Mouse (Mus musculus) CD8-positive naive resting alpha-beta T cell, adult 2 months (primary cell): Measurements from ENCODE around the gene Cdkl2.
A peak's percentile ranks its signal among the peaks of the same experiment; 100 is the strongest.

Source experiments
- DNase-seq, 2 experiments: peaks; one replicate each; pipeline ENCODE4 v3.0.0; 2022; ENCODE audit warnings: low read depth in 2 of 2, low spot score in 2 of 2

The Cdkl2 gene

GRCm38 (mm10) chr5:91994546-91994945 lies 49.1 kb downstream of the Cdkl2 start:
- no peak for DNase-seq

DNA sequence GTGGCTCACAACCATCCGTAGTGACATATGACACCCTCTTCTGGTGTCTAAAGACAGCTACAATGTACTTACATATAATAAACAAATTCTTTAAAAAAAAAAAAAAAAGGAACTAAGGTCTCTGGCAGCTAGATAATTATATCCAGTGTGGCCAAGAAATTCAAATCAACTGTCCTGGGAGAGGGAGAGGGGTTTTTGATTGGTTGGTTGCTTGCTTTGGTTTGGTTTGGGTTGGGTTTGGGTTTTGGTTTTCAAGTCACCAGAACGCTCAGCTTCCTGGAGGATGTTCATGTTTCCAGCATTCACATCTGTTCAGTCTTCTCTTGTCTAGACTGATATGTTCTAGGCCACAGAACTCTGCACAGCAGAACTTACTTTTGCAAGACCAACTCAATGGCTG lies 50.6 kb downstream of the Cdkl2 start:
- no peak for DNase-seq

DNA sequence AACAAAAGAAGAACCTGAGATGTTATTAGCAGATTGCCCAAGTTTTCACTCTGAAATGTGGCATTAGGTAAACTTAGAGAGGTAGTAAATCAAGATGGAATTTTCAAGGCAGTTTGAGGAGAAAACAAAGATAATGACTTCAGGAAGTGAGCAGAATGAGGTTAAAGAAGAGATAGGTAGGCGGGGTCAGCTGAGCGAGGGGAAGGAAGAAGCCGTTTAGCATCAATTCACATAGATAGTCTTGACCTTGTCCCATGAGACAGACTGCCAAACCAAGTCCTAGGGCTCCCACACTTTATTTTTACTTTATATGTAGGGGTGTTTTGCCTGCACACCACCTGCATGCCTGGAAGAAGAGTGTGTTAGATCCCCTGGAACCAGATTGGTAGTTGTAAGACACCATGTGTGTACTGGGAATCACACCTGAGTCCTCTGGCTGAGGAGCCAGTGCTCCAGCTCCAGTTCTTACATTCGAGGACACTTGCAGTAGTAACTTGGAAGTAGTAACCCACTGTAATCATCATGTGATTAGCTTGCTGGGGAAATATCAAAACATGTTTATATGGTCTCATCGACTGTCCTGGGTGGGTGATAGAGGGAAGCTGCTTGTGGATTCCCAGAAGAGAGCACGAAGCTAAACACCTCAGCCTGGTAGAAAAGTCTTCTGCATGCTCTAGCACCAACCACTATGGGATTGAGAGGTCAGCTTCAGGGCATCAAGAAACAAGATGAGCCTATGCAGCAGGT lies 52.3 kb downstream of the Cdkl2 start:
- DNase-seq = no peak

- DNase-seq = no peak
Observed at GRCm38 (mm10) chr5:91989261-91989660, 54.4 kb downstream of the Cdkl2 start.

GRCm38 (mm10) chr5:91987799-91988198 lies 55.9 kb downstream of the Cdkl2 start:
- DNase-seq = no peak

GRCm38 (mm10) chr5:91987236-91987635 lies 56.4 kb downstream of the Cdkl2 start, which contains the start of gene Odaph:
TSS of gene Odaph (plus strand) at chr5:91987475.
- no peak for DNase-seq

DNA sequence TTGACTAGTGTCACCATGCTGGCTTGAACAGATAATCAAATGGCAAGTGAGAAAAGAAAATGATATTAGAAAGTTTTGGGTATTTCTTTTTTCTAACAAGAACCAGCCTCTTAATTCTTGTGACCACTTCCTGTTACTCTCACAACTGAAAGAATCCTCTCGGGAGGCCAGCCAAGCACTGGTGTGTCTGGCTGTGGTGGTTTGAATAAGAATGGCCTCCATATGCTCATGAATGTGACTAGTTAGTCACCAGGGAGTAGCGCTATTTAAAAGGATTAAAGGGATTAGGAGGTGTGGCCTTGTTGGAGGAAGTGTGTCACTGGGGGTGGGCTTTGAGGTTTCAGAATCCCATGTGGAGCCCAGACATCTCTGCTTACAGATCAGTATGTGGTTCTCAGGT lies 58.0 kb downstream of the Cdkl2 start:
- DNase-seq = no peak

- no peak for DNase-seq
Observed at GRCm38 (mm10) chr5:91983490-91983889, 60.2 kb downstream of the Cdkl2 start.

DNA sequence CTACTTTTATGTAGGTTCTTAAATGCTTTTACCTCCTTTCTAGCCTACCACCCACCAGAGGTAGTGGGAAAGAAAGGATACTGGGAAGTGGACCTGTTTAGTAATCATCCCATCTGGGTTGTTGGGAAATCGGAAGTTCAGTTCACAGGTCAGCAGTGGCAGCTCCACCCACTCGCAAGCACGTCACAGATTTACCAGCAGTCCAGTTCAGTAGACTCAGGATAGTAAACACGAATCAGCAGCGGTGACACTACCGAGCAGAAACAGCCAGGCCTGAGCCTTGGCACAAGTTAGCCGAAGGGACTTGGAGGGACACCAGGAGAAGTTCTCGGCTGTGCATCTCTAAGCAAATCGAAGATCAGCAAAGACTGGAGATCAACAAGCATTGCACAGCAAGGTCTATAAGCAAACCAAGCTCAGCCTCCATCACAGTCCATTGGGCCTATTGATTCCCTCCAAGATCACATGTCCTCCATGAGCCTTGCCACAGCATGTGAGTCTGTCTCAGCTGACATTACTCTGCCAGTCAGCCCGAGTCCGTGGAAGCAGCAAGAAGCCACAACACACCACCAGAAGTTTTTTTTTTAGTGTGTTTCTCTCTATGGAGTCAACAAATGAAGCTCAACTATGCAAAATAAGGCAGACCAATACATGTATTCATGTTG lies 62.4 kb downstream of the Cdkl2 start:
- no peak for DNase-seq

- no peak for DNase-seq
Observed at GRCm38 (mm10) chr5:91977397-91977770, 66.3 kb downstream of the Cdkl2 start.

- no peak for DNase-seq
Observed at GRCm38 (mm10) chr5:91976566-91977396, 66.9 kb downstream of the Cdkl2 start.

DNA sequence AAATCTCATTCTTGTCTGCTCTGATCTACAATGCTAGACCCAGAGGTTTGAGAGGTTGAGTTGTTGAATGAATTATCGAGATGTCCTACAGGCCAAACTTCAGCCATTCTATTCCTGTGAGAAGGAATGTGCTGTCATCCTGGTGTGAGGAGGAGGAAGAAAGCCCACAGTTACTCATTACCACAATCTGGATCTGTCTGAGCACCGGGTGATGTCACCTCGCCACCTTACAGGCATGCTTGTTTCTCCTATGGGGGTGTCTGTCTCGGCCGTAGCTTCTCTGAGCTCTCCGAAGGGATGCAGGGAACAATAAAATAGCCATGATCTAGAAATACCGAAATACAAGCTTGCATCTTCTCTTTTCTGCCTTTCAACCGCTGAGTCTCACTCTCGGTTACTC lies 67.9 kb downstream of the Cdkl2 start:
- DNase-seq = no peak

- no peak for DNase-seq
Observed at GRCm38 (mm10) chr5:91974002-91974401, 69.7 kb downstream of the Cdkl2 start.

DNA sequence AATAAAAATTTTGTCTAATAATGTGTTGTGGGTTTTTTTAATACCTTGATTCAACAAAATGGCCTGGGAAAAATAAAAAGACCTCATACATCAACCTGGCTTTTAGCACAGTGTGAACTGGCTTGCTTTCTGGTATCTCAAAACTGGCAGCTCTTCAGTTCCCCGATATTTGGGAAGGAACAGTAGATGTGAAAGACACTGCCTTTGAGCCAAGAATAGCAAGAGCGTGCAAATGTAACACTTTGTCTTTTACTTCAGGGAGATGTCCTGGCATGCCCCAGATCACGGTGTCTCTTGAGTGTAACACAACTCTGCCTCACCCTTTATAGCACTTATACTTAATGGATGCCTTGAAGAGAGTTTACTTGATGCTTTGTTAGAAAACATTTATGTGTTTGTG lies 71.6 kb downstream of the Cdkl2 start:
- DNase-seq = no peak

DNA sequence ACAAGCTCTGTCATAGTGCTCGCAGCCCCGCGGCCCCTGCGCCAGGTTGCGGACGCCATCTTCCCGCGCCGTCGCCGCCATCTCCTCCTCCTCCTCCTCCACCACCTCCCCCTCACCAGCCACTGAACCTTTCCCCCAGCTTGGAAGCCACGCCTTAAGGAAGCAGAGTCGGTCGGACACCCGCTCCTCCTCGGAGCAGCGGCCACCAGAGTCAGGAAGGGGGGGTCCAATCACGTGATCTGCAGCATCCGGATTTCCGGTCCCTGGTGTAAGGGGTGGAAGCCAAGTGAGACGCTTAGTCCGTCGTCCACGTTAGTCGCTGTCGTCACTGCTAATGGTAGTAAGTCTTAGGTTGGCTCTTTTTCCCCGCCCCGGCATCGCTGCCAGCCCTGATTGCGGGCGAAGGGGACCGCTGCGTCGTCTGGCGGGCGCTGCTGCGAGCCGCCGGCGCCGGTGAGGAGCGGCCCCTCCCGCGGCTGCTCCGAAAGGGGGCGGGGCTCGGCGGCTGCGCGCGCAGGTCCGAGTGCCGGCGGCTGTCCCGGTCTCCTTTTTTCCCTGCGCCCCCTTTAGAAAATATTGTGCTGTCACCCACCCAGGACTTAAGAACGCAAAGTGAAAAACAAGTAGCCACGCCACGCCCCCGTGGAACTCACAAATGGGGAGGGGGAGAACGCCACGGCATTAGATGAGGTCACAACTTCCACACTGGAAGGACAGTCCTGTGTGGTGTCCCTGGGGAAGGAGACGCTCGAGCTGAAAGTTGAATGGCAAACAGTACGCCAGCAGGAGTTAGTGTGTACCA lies 80.8 kb downstream of the Cdkl2 start, which contains the start of gene Rchy1:
Rchy1 (minus strand) TSS at position 430 of the 802 bp plus-strand sequence.
- peak; percentile 92 for DNase-seq

GRCm38 (mm10) chr5:91962259-91962638 lies 81.4 kb downstream of the Cdkl2 start:
- peak in 1 of 2 experiments; percentile 78 for DNase-seq

GRCm38 (mm10) chr5:91961370-91961769 lies 82.3 kb downstream of the Cdkl2 start:
- DNase-seq = no peak

- no peak for DNase-seq
Observed at GRCm38 (mm10) chr5:91960606-91961254, 83.0 kb downstream of the Cdkl2 start.

GRCm38 (mm10) chr5:91959986-91960385 lies 83.7 kb downstream of the Cdkl2 start:
- DNase-seq = no peak

- no peak for DNase-seq
Observed at GRCm38 (mm10) chr5:91959096-91959495, 84.6 kb downstream of the Cdkl2 start.
